Mouse (Mus musculus): Measurements from ENCODE around the gene App. TPM values are rescaled to one million over a fixed set of nuclear protein-coding genes. Genes with fewer than 3 reads are reported as not detected.

The App gene
- polyA plus RNA-seq, 1 experiment: 8.9 TPM

DNA sequence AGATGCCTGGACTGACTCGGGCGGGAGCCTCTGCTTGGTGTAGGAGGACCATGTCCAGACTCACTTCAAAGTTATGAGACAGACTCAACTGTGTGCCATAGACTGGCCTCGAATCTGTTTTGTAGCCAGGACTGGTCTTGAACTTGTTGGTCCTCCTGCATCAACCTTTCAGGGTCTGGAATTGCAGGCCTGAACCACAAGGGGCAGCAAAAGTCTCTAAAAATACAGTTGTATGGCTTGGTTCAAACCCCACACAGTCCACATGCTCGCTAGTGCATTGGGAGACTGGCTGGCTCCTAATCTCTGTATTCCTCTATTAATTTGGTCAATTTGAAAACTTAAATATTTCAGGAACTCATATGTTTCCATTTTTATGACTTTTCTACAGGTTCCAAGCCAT, 270.6 kb downstream of the App start:
- H3K27me3 ChIP-seq (replicated peaks): no peaks in the 10 kb centered on the region
- H3K4me1 ChIP-seq: no peaks in the 10 kb centered on the region
- no peak overlapping the region for H3K4me3 ChIP-seq (replicated peaks)
- no peaks in the 10 kb centered on the region for H3K9me3 ChIP-seq
- TF ChIP-seq GATA1 (IDR thresholded peaks at IDR 0.05; ENCODE audit: borderline replicate concordance, low read length) (no peak), FLI1 (IDR thresholded peaks at IDR 0.05; ENCODE audit: low read length) (no peak)
- no peaks in the 10 kb centered on the region for H3K36me3 ChIP-seq (replicated peaks; ENCODE audit: low read length)

Data from megakaryocyte, embryonic 14.5 days (primary cell).